Comparison of ENCODE assay signal across 24 mouse cellular contexts in the genomic region with DNA sequence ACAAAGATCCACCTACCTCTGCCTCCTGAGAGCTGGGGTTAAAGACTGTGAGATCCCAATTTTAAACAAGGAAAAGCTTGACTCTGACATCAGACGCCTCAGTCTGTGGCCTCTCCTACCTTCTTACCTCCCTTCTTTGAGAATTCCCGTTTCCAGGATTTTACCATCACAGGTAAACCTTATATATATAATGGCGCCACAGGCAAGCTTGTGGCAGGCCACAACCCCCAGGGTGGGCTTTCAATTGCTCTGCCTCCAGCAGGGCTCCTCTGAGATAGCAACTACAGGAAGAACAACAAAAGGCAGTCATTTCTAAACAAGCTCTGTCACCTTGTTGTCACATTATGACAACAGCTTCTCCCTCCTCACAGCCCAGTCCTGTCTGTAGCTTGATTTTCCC. TPM values are rescaled to one million over a fixed set of nuclear protein-coding genes. Genes with fewer than 3 reads are reported as not detected.
A peak's percentile ranks its signal among the peaks of the same experiment; 100 is the strongest.
DNase-seq lines count a peak whose midpoint lies in the region; ATAC-seq and TF ChIP-seq lines count a peak whose summit lies in the region.
"Had no signal": no experiment of that assay in that cellular context is flagged by ENCODE, and none has a peak within 500 bp of the region (broad histone marks: within the 10 kb centered on the region; RNA-seq: fewer than 3 reads in every experiment).

No protein-coding gene starts in this region.

- H3K27me3 ChIP-seq in midbrain, embryonic 11.5 days (ENCODE audit: control insufficient read depth, insufficient read depth, low read length), result peaks cover 7% of the 10 kb centered on the region
- H3K27me3 ChIP-seq in midbrain, postnatal 0 days (ENCODE audit: insufficient read depth, low read length), result no peaks in the 10 kb centered on the region
- H3K27me3 ChIP-seq in limb, embryonic 10.5 days (ENCODE audit: low read depth, poor library complexity, severe bottlenecking), result peaks cover 26% of the 10 kb centered on the region
- H3K27me3 ChIP-seq: embryonic facial prominence, embryonic 15.5 days had no signal

- H3K4me3 ChIP-seq in midbrain, embryonic 11.5 days (ENCODE audit: low read depth, low read length), result no peak overlapping the region
- no peak overlapping the region for H3K4me3 ChIP-seq in midbrain, postnatal 0 days (ENCODE audit: low read depth, low read length)
- no peak overlapping the region for H3K4me3 ChIP-seq in limb, embryonic 10.5 days
- H3K4me3 ChIP-seq: embryonic facial prominence, embryonic 13.5 days; embryonic facial prominence, embryonic 15.5 days; erythroblast, embryonic 14.5 days; forebrain, embryonic 10.5 days; forebrain, embryonic 12.5 days had no signal

- no peak for TF ChIP-seq CTCF in midbrain, postnatal 0 days (IDR thresholded peaks at IDR 0.05)

- no peak overlapping the region for H3K4me2 ChIP-seq in midbrain, embryonic 11.5 days
- H3K4me2 ChIP-seq in midbrain, postnatal 0 days (ENCODE audit: low read depth, low read length, poor library complexity, severe bottlenecking), result no peak overlapping the region
- H3K4me2 ChIP-seq: embryonic facial prominence, embryonic 13.5 days; embryonic facial prominence, embryonic 15.5 days; forebrain, embryonic 12.5 days had no signal

- peaks cover 3% of the 10 kb centered on the region; the same call in 1 of the 2 replicates for H3K4me1 ChIP-seq in midbrain, embryonic 11.5 days (ENCODE audit: control insufficient read depth, insufficient read depth, low read length)
- no peaks in the 10 kb centered on the region for H3K4me1 ChIP-seq in midbrain, postnatal 0 days (ENCODE audit: insufficient read depth, low read length)
- H3K4me1 ChIP-seq in limb, embryonic 10.5 days, result peaks cover 18% of the 10 kb centered on the region

- no peaks in the 10 kb centered on the region for H3K9me3 ChIP-seq in midbrain, embryonic 11.5 days (ENCODE audit: control insufficient read depth, low read length)
- H3K9me3 ChIP-seq in midbrain, postnatal 0 days (ENCODE audit: low read length), result no peaks in the 10 kb centered on the region
- no peaks in the 10 kb centered on the region for H3K9me3 ChIP-seq in limb, embryonic 10.5 days (replicated peaks)
- H3K9me3 ChIP-seq: embryonic facial prominence, embryonic 13.5 days; embryonic facial prominence, embryonic 15.5 days; forebrain, embryonic 10.5 days; forebrain, embryonic 12.5 days had no signal

- ATAC-seq in midbrain, embryonic 11.5 days (ENCODE audit: low FRiP score), result no peak
- no peak for ATAC-seq in midbrain, postnatal 0 days (ENCODE audit: low FRiP score)
- ATAC-seq: forebrain, embryonic 14.5 days had no signal

- no peaks in the 10 kb centered on the region for H3K36me3 ChIP-seq in midbrain, embryonic 11.5 days (ENCODE audit: control insufficient read depth, insufficient read depth, low read length)
- no peaks in the 10 kb centered on the region for H3K36me3 ChIP-seq in midbrain, postnatal 0 days (ENCODE audit: insufficient read depth, low read length)
- H3K36me3 ChIP-seq in limb, embryonic 10.5 days, result no peaks in the 10 kb centered on the region
- H3K36me3 ChIP-seq: embryonic facial prominence, embryonic 13.5 days; embryonic facial prominence, embryonic 15.5 days; forebrain, embryonic 10.5 days; forebrain, embryonic 12.5 days had no signal

- peak; percentile 79 for DNase-seq in heart, adult 11 months
- DNase-seq in heart, adult 18-20 months, result no peak
- peak; percentile 57 for DNase-seq in midbrain, embryonic 11.5 days (ENCODE audit: low spot score, missing footprints)
- DNase-seq in midbrain, postnatal 0 days (ENCODE audit: low spot score), result no peak
- DNase-seq in limb, embryonic 10.5 days (ENCODE audit: low spot score), result peak; percentile 7
- DNase-seq in kidney, postnatal 25 days, result no peak
- DNase-seq: adrenal gland, adult 2 months; adrenal gland, postnatal 10 days; adrenal gland, postnatal 25 days; cerebellum, adult 11 months; cerebellum, adult 18-20 months; cerebellum, adult 8-10 months; cerebellum, adult 9-11 months; cerebellum, postnatal 14 days; cerebellum, postnatal 36 days; embryo, embryonic 11 days had no signal

- no peak overlapping the region for H3K27ac ChIP-seq in midbrain, embryonic 11.5 days (ENCODE audit: low read depth, low read length)
- no peak overlapping the region for H3K27ac ChIP-seq in midbrain, postnatal 0 days (ENCODE audit: low read depth, low read length)
- no peak overlapping the region for H3K27ac ChIP-seq in limb, embryonic 10.5 days
- H3K27ac ChIP-seq: embryonic facial prominence, embryonic 13.5 days; embryonic facial prominence, embryonic 15.5 days; forebrain, embryonic 10.5 days; forebrain, embryonic 12.5 days had no signal

- no peak overlapping the region for H3K9ac ChIP-seq in midbrain, embryonic 11.5 days (ENCODE audit: low read length)
- no peak overlapping the region for H3K9ac ChIP-seq in midbrain, postnatal 0 days (replicated peaks; ENCODE audit: low read length, poor library complexity, severe bottlenecking)
- H3K9ac ChIP-seq: embryonic facial prominence, embryonic 13.5 days; embryonic facial prominence, embryonic 15.5 days; forebrain, embryonic 12.5 days had no signal

- WGBS in midbrain, embryonic 11.5 days, result 62% methylated on average over 3 of the region's 3 CpGs
- WGBS in midbrain, postnatal 0 days, result 77% methylated on average over 3 of the region's 3 CpGs
- WGBS in limb, embryonic 10.5 days, result 73% methylated on average over 3 of the region's 3 CpGs

RNA-seq across cellular contexts. Expression of gene Lpin3, which starts 5.8 kb away (rescaled TPM):
- total RNA-seq in heart, adult 18-20 months (2021), result 1 to 10 TPM; 3.9 to 6.3 TPM
- 0.10 and 0.21 TPM in 2 replicates for polyA plus RNA-seq in midbrain, embryonic 11.5 days (2014; fragmentation: Nextera tagmentation; extraction: Ambion mirVana)
- 1.1 and 3.7 TPM in 2 replicates for total RNA-seq in midbrain, postnatal 0 days (2014; rRNA removed)
- polyA plus RNA-seq in midbrain, postnatal 0 days (2015; fragmentation: Nextera tagmentation; extraction: Ambion mirVana), result 0.38 and 0.55 TPM in 2 replicates
- polyA plus RNA-seq in limb, embryonic 10.5 days (2016; fragmentation: Nextera tagmentation; extraction: Ambion mirVana), result 0.90 and 1.6 TPM in 2 replicates
- total RNA-seq: common myeloid progenitor, adult 5-6 weeks had no signal
- polyA plus RNA-seq: erythroblast, embryonic 14.5 days had no signal

RNA-seq across cellular contexts. Expression of gene Zhx3, which starts 13.4 kb away (rescaled TPM):
- total RNA-seq in heart, adult 18-20 months (2021), result 10 to 100 TPM; 34.5 to 39.3 TPM
- 7.8 and 8.9 TPM in 2 replicates for polyA plus RNA-seq in midbrain, embryonic 11.5 days (2014; fragmentation: Nextera tagmentation; extraction: Ambion mirVana)
- 43.9 and 63.9 TPM in 2 replicates for total RNA-seq in midbrain, postnatal 0 days (2014; rRNA removed)
- 17.3 and 18.7 TPM in 2 replicates for polyA plus RNA-seq in midbrain, postnatal 0 days (2015; fragmentation: Nextera tagmentation; extraction: Ambion mirVana)
- polyA plus RNA-seq in limb, embryonic 10.5 days (2016; fragmentation: Nextera tagmentation; extraction: Ambion mirVana), result 5.2 and 7.6 TPM in 2 replicates

RNA-seq across cellular contexts. Expression of gene Emilin3, which starts 25.9 kb away (rescaled TPM):
- 1 to 10 TPM in 1 of 2 experiments, under 1 TPM in 1; 0.89 to 1.4 TPM for total RNA-seq in heart, adult 18-20 months (2021)
- 2.6 and 2.9 TPM in 2 replicates for polyA plus RNA-seq in midbrain, embryonic 11.5 days (2014; fragmentation: Nextera tagmentation; extraction: Ambion mirVana)
- 0.55 and 1.6 TPM in 2 replicates for total RNA-seq in midbrain, postnatal 0 days (2014; rRNA removed)
- polyA plus RNA-seq in midbrain, postnatal 0 days (2015; fragmentation: Nextera tagmentation; extraction: Ambion mirVana), result 0.44 and 0.51 TPM in 2 replicates
- polyA plus RNA-seq in limb, embryonic 10.5 days (2016; fragmentation: Nextera tagmentation; extraction: Ambion mirVana), result 2.6 and 4.9 TPM in 2 replicates
- total RNA-seq: adrenal gland, adult 2 months; adrenal gland, postnatal 25 days; common myeloid progenitor, adult 5-6 weeks; MEL had no signal
- polyA plus RNA-seq: erythroblast, embryonic 14.5 days had no signal

Comparison
In these comparisons a context has a peak if more than half of its experiments do, and no peak if none do; other contexts are left out.
1. DNase-seq: peak in heart, adult 11 months (single experiment), midbrain, embryonic 11.5 days (single experiment) and limb, embryonic 10.5 days (single experiment); none in heart, adult 18-20 months (0 of 2), midbrain, postnatal 0 days (single experiment) and kidney, postnatal 25 days (0 of 2).